Mouse (Mus musculus) stomach, postnatal 0 days (tissue): ENCODE data around the gene Pold2.

Experiments
- CTCF ChIP-seq: IDR thresholded peaks from 2 replicates; pipeline ENCODE4 v1.5.1; 2016; ENCODE audit warnings: antibody characterized with exemption, low read depth, mild to moderate bottlenecking, moderate library complexity
- EP300 ChIP-seq: optimal IDR thresholded peaks from 2 replicates; pipeline ENCODE3; 2016; ENCODE audit warnings: antibody characterized with exemption

DNA sequence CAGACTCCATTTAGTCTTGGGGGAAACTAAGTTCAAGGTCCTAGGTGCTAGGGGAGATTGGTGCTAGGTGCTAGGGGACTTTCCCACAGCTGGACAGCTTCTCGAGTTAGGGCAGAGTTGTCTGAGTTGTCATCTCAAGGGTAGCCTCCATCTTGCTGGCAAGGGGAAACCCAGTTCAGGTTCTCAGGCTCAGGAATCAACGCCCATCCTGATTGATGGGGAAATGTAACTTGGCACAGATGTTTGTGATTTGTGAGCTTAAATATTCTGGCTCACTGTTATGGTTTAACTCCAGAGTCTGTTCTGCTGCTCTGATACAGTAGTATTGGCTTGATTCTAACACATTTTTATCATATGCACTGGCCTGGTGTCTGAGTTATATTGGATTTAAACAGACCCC, 40.0 kb upstream of the Pold2 start:
- no peak for TF ChIP-seq CTCF
- no peak for TF ChIP-seq EP300
